Mouse (Mus musculus) intestine, embryonic 14.5 days (tissue): ENCODE measurements around the gene Hist2h2bb. TPM values are rescaled to one million over a fixed set of nuclear protein-coding genes. Genes with fewer than 3 reads are reported as not detected.

Source experiments
- ATAC-seq: fragments of 200-750 bp; cut with Nextera tagmentation; replicated peaks from 2 replicates; pipeline ENCODE4 v1.8.0; 2017; ENCODE audit warnings: low read depth, moderate number of reproducible peaks, moderate TSS enrichment, moderate library complexity; ENCODE audit not compliant: low FRiP score, low TSS enrichment
- DNase-seq: peaks from one replicate; pipeline ENCODE4 v3.0.0-alpha.2; 2018; ENCODE audit warnings: low spot score
- H3K27ac ChIP-seq: fragments of 300-500 bp; sonication (generic); 2 replicates; pipeline ENCODE4 v1.5.1; 2014; ENCODE audit warnings: low read depth, mild to moderate bottlenecking, control low read depth
- H3K27me3 ChIP-seq: fragments of 300-500 bp; sonication (generic); replicated peaks from 2 replicates; pipeline ENCODE4 v1.6.1; 2014; ENCODE audit warnings: low read length, control low read depth; ENCODE audit not compliant: control insufficient read depth, insufficient read depth
- H3K36me3 ChIP-seq: fragments of 300-500 bp; sonication (generic); 2 replicates; pipeline ENCODE4 v1.6.1; 2014; ENCODE audit warnings: low read length, control low read depth; ENCODE audit not compliant: control insufficient read depth, insufficient read depth
- H3K4me1 ChIP-seq: fragments of 300-500 bp; sonication (generic); replicated peaks from 2 replicates; pipeline ENCODE4 v1.6.1; 2014; ENCODE audit warnings: low read length, control low read depth, mixed read lengths; ENCODE audit not compliant: control insufficient read depth, insufficient read depth
- H3K4me2 ChIP-seq: fragments of 300-500 bp; sonication (generic); 2 replicates; pipeline ENCODE4 v1.6.1; 2014; ENCODE audit warnings: low read length
- H3K4me3 ChIP-seq: fragments of 300-500 bp; sonication (generic); 2 replicates; pipeline ENCODE4 v1.5.1; 2014; ENCODE audit warnings: low read depth, low read length, control low read depth, mixed read lengths
- H3K9ac ChIP-seq: fragments of 300-500 bp; sonication (generic); 2 replicates; pipeline ENCODE4 v1.6.1; 2014; ENCODE audit warnings: mild to moderate bottlenecking, low read length
- H3K9me3 ChIP-seq: fragments of 300-500 bp; sonication (generic); 2 replicates; pipeline ENCODE4 v1.6.1; 2016; ENCODE audit warnings: low read length, control low read depth; ENCODE audit not compliant: control insufficient read depth
- WGBS: fragments of 180-500 bp; shearing (Covaris S2); extraction: QIAGEN DNeasy Blood & Tissue Kit; methylation state at CpG from one replicate; pipeline ENCODE4 v1.1.7; 2014; 5-methylcytosine and 5-hydroxymethylcytosine counted together
- microRNA-seq: library from miRNA; unstranded; fragments of <30 nt; microRNA quantifications from one replicate; pipeline ENCODE4, GENCODE M21; 2016
- polyA plus RNA-seq: library from polyadenylated mRNA; unstranded; fragments of >200 nt; fragmentation: Nextera tagmentation; extraction: Ambion mirVana; gene quantifications from 2 replicates; pipeline ENCODE4 v1.2.1, GENCODE M21; 2014

Gene Hist2h2bb
- polyA plus RNA-seq, 1 experiment from 2014 or later, result 20.1 TPM

- DNase-seq, result no peak
- Histone ChIP-seq H3K4me1 (no peaks in the 10 kb centered on the region), H3K27ac (no peak overlapping the region), H3K9ac (no peak overlapping the region), H3K36me3 (no peaks in the 10 kb centered on the region), H3K4me2 (no peak overlapping the region), H3K9me3 (no peaks in the 10 kb centered on the region), H3K27me3 (no peaks in the 10 kb centered on the region), H3K4me3 (no peak overlapping the region)
- no peak for ATAC-seq
- WGBS, result 98% methylated on average over 2 of the region's 2 CpGs
Measured at GRCm38 (mm10) chr3:96299562-96299961, 30.0 kb downstream of the Hist2h2bb start.

GRCm38 (mm10) chr3:96300706-96301529 is 31.4 kb downstream of the Hist2h2bb start:
- DNase-seq, result no peak
- H3K9ac ChIP-seq, result no peak overlapping the region

GRCm38 (mm10) chr3:96302076-96302475 is 32.5 kb downstream of the Hist2h2bb start:
- DNase-seq, result no peak
- 76% methylated on average over 5 of the region's 5 CpGs for WGBS

More at GRCm38 (mm10) chr3:96300706-96301529, 31.4 kb downstream of the Hist2h2bb start:
- H3K9me3 ChIP-seq, result no peaks in the 10 kb centered on the region
- H3K4me3 ChIP-seq, result peak overlapping the region; percentile 10
- H3K27me3 ChIP-seq, result no peaks in the 10 kb centered on the region
- peak overlapping the region; percentile 40 for H3K4me2 ChIP-seq
- no peak overlapping the region for H3K27ac ChIP-seq
- no peaks in the 10 kb centered on the region for H3K36me3 ChIP-seq
- no peaks in the 10 kb centered on the region for H3K4me1 ChIP-seq
- no peak for ATAC-seq
- 67% methylated on average over 26 of the region's 26 CpGs for WGBS

GRCm38 (mm10) chr3:96306506-96306905 is 37.0 kb downstream of the Hist2h2bb start:
- Histone ChIP-seq H3K4me3 (no peak overlapping the region), H3K36me3 (no peaks in the 10 kb centered on the region), H3K4me2 (no peak overlapping the region), H3K9ac (no peak overlapping the region), H3K27ac (no peak overlapping the region), H3K4me1 (no peaks in the 10 kb centered on the region), H3K9me3 (no peaks in the 10 kb centered on the region), H3K27me3 (no peaks in the 10 kb centered on the region)
- DNase-seq (no peak), ATAC-seq (no peak)
- WGBS, result 72% methylated on average over 9 of the region's 9 CpGs

More at GRCm38 (mm10) chr3:96302076-96302475, 32.5 kb downstream of the Hist2h2bb start:
- Histone ChIP-seq H3K36me3 (no peaks in the 10 kb centered on the region), H3K9me3 (no peaks in the 10 kb centered on the region), H3K9ac (no peak overlapping the region), H3K4me3 (no peak overlapping the region), H3K27me3 (no peaks in the 10 kb centered on the region), H3K4me2 (no peak overlapping the region), H3K4me1 (no peaks in the 10 kb centered on the region), H3K27ac (no peak overlapping the region)
- no peak for ATAC-seq

- Histone ChIP-seq H3K27me3 (no peaks in the 10 kb centered on the region), H3K27ac (no peak overlapping the region), H3K4me2 (no peak overlapping the region), H3K4me3 (no peak overlapping the region), H3K9me3 (no peaks in the 10 kb centered on the region), H3K9ac (no peak overlapping the region), H3K4me1 (no peaks in the 10 kb centered on the region), H3K36me3 (no peaks in the 10 kb centered on the region)
- no peak for ATAC-seq
- DNase-seq, result no peak
- WGBS, result 55% methylated on average over 3 of the region's 3 CpGs
Measured at GRCm38 (mm10) chr3:96309441-96309840, 39.9 kb downstream of the Hist2h2bb start.

- H3K9me3 ChIP-seq, result no peaks in the 10 kb centered on the region
- WGBS, result 58% methylated on average over 8 of the region's 8 CpGs
- H3K4me3 ChIP-seq, result no peak overlapping the region
- no peak overlapping the region for H3K27ac ChIP-seq
- DNase-seq, result no peak
- no peaks in the 10 kb centered on the region for H3K4me1 ChIP-seq
- H3K27me3 ChIP-seq, result no peaks in the 10 kb centered on the region
- H3K9ac ChIP-seq, result no peak overlapping the region
- no peak overlapping the region for H3K4me2 ChIP-seq
- no peak for ATAC-seq
- no peaks in the 10 kb centered on the region for H3K36me3 ChIP-seq
Measured at GRCm38 (mm10) chr3:96312341-96313098, 43.0 kb downstream of the Hist2h2bb start.

Small RNAs within 50 kb of the gene (microRNA-seq; reads per million reads assigned to microRNA genes)
- gene Gm44492, result not detected
- not detected for gene Gm47311
- not detected for gene Gm47313

Other genes starting within 250 kb of the Hist2h2bb start
- gene Vps45, start 211.3 kb upstream of the Hist2h2bb start, polyA plus RNA-seq, result 20.6 and 25.8 TPM in 2 replicates
- gene Otud7b, start 165.2 kb upstream of the Hist2h2bb start, polyA plus RNA-seq, result 14.0 and 14.8 TPM in 2 replicates
- gene Mtmr11, start 107.7 kb upstream of the Hist2h2bb start, polyA plus RNA-seq, result 27.7 and 28.8 TPM in 2 replicates
- 184 and 195 TPM in 2 replicates for gene Sf3b4, start 97.4 kb upstream of the Hist2h2bb start, polyA plus RNA-seq
- gene Sv2a, start 88.6 kb upstream of the Hist2h2bb start, polyA plus RNA-seq, result 6.5 and 8.3 TPM in 2 replicates
- gene Bola1, start 50.0 kb upstream of the Hist2h2bb start, polyA plus RNA-seq, result 74.2 and 79.5 TPM in 2 replicates
- 0.74 and 1.3 TPM in 2 replicates for gene Hist2h2ab, start 49.9 kb upstream of the Hist2h2bb start, polyA plus RNA-seq
- 7.9 and 9.7 TPM in 2 replicates for gene Hist2h2ac, start 48.9 kb upstream of the Hist2h2bb start, polyA plus RNA-seq
- 7.3 and 7.6 TPM in 2 replicates for gene Hist2h2be, start 48.6 kb upstream of the Hist2h2bb start, polyA plus RNA-seq
- gene Hist2h3c2, start 30.6 kb upstream of the Hist2h2bb start, polyA plus RNA-seq, result 8.3 and 8.7 TPM in 2 replicates
- gene Hist2h2aa2, start 29.5 kb upstream of the Hist2h2bb start, polyA plus RNA-seq, result 33.3 and 45.5 TPM in 2 replicates
- gene Hist2h2aa1, start 24.3 kb upstream of the Hist2h2bb start, polyA plus RNA-seq, result 16.3 and 23.3 TPM in 2 replicates
- 0.56 and 2.0 TPM in 2 replicates for gene Hist2h3c1, start 23.1 kb upstream of the Hist2h2bb start, polyA plus RNA-seq
- 11.1 and 14.2 TPM in 2 replicates for gene Hist2h4, start 6.4 kb upstream of the Hist2h2bb start, polyA plus RNA-seq
- 77.9 and 79.1 TPM in 2 replicates for gene Hist2h3b, start 1.1 kb upstream of the Hist2h2bb start, polyA plus RNA-seq
- 3.4 TPM in 2 replicates for gene Fcgr1, start 24.2 kb downstream of the Hist2h2bb start, polyA plus RNA-seq
- gene BC107364, start 182.6 kb downstream of the Hist2h2bb start, polyA plus RNA-seq, result not detected in 2 replicates